Mouse (Mus musculus) liver, embryonic 16.5 days (tissue): ENCODE data around the gene Ephb6. TPM values are rescaled to one million over a fixed set of nuclear protein-coding genes. Genes with fewer than 3 reads are reported as not detected.

ENCODE experiments used
- ATAC-seq: fragments of 200-750 bp; cut with Nextera tagmentation; 2 replicates; pipeline ENCODE4 v1.8.0; 2017; ENCODE audit warnings: low read depth, mild to moderate bottlenecking, moderate number of reproducible peaks, moderate library complexity
- H3K27ac ChIP-seq: fragments of 300-500 bp; sonication (generic); 2 replicates; pipeline ENCODE4 v1.5.1; 2014; ENCODE audit warnings: mild to moderate bottlenecking, low read length
- H3K27me3 ChIP-seq: fragments of 300-500 bp; sonication (generic); 2 replicates; pipeline ENCODE4 v1.6.1; 2014; ENCODE audit warnings: low read depth, low read length, mixed read lengths; ENCODE audit not compliant: control insufficient read depth, insufficient read depth
- H3K36me3 ChIP-seq: fragments of 300-500 bp; sonication (generic); 2 replicates; pipeline ENCODE4 v1.6.1; 2014; ENCODE audit warnings: mild to moderate bottlenecking; ENCODE audit not compliant: control insufficient read depth, insufficient read depth
- H3K4me1 ChIP-seq: fragments of 300-500 bp; sonication (generic); 2 replicates; pipeline ENCODE4 v1.6.1; 2014; ENCODE audit warnings: low read depth, low read length, mixed read lengths; ENCODE audit not compliant: control insufficient read depth
- H3K4me2 ChIP-seq: fragments of 300-500 bp; sonication (generic); 2 replicates; pipeline ENCODE4 v1.6.1; 2014; ENCODE audit warnings: low read depth, low read length, mixed read lengths
- H3K4me3 ChIP-seq: fragments of 300-500 bp; sonication (generic); 2 replicates; pipeline ENCODE4 v1.5.1; 2014; ENCODE audit warnings: low read depth, mild to moderate bottlenecking, low read length
- H3K9ac ChIP-seq: fragments of 300-500 bp; sonication (generic); 2 replicates; pipeline ENCODE4 v1.6.1; 2014; ENCODE audit warnings: low read depth, low read length
- H3K9me3 ChIP-seq: fragments of 300-500 bp; sonication (generic); replicated peaks from 2 replicates; pipeline ENCODE4 v1.6.1; 2016; ENCODE audit warnings: low read length; ENCODE audit not compliant: control insufficient read depth
- WGBS: fragments of 180-500 bp; shearing (Covaris S2); extraction: QIAGEN DNeasy Blood & Tissue Kit; methylation state at CpG from one replicate; pipeline ENCODE4 v1.1.7; 2014; ENCODE audit not compliant: insufficient replicate concordance; 5-methylcytosine and 5-hydroxymethylcytosine counted together
- polyA plus RNA-seq: library from polyadenylated mRNA; unstranded; fragments of >200 nt; fragmentation: Nextera tagmentation; extraction: Ambion mirVana; gene quantifications from 2 replicates; pipeline ENCODE4 v1.2.1, GENCODE M21; 2015

The Ephb6 gene
- polyA plus RNA-seq, 1 experiment from 2014 or later: 0.92 TPM

GRCm38 (mm10) chr6:41606214-41606613 lies 932 bp downstream of the Ephb6 start:
- peaks cover 10% of the 10 kb centered on the region for H3K27me3 ChIP-seq
- H3K4me2 ChIP-seq: no peak overlapping the region
- H3K9me3 ChIP-seq: no peaks in the 10 kb centered on the region
- no peak overlapping the region for H3K4me3 ChIP-seq
- WGBS: 15% methylated on average over 4 of the region's 4 CpGs
- H3K4me1 ChIP-seq: peaks cover 4% of the 10 kb centered on the region; the same call in 1 of the 2 replicates
- no peaks in the 10 kb centered on the region for H3K36me3 ChIP-seq
- no peak overlapping the region for H3K27ac ChIP-seq
- H3K9ac ChIP-seq: no peak overlapping the region
- ATAC-seq: no peak

- H3K4me2 ChIP-seq: no peak overlapping the region
- WGBS: 62% methylated on average over 5 of the region's 5 CpGs
- H3K27me3 ChIP-seq: peaks cover 10% of the 10 kb centered on the region
- peaks cover 4% of the 10 kb centered on the region; the same call in 1 of the 2 replicates for H3K4me1 ChIP-seq
- H3K4me3 ChIP-seq: no peak overlapping the region
- no peak overlapping the region for H3K9ac ChIP-seq
- no peaks in the 10 kb centered on the region for H3K36me3 ChIP-seq
- H3K27ac ChIP-seq: no peak overlapping the region
- no peak for ATAC-seq
- H3K9me3 ChIP-seq: no peaks in the 10 kb centered on the region
Measured at GRCm38 (mm10) chr6:41607637-41608036, 2.4 kb downstream of the Ephb6 start.

- 76% methylated on average over 9 of the region's 9 CpGs for WGBS
Measured at GRCm38 (mm10) chr6:41620173-41620798, 15.0 kb downstream of the Ephb6 start.

DNA sequence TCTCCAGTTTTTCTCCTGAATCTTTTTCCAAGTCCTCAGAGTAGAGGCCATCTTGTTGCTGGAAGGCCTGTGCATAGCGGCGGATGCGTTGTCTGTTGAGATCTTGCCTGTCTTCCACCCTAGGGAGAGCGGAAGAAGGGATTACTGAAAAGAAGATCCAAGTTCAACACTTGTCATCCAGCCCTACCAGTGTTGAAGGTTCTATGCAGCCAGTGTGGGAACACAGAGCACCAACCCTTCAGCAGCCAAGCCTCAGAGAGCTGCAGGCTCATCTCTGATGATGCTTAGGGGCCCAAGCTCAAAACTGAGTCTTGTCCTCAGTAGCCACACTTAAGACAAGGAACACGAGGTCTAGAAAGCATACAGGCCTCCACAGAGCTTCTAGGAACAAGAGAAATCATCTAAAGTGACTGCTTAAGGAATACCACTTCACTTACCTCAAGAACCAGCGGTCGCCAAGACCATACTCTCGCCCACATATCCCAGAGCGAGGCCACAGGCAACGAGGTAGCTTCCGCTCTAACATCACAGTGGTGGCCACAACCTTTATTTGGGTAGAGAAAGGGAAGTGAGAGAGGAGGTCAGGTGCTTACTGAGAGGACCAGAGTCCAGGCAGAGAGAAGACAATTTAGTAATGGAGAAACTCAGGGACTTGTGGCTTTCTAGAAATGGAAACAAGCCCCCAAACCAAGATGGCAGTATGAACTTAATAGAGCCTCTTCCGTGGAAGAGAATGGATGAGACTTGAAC lies 16.1 kb downstream of the Ephb6 start:
- Histone ChIP-seq H3K27me3 (no peaks in the 10 kb centered on the region), H3K27ac (no peak overlapping the region), H3K9ac (no peak overlapping the region), H3K4me3 (no peak overlapping the region), H3K9me3 (no peaks in the 10 kb centered on the region), H3K36me3 (no peaks in the 10 kb centered on the region), H3K4me1 (no peaks in the 10 kb centered on the region), H3K4me2 (no peak overlapping the region)
- ATAC-seq: no peak
- WGBS: 74% methylated on average over 12 of the region's 12 CpGs

More at GRCm38 (mm10) chr6:41620173-41620798, 15.0 kb downstream of the Ephb6 start:
- no peak overlapping the region for H3K9ac ChIP-seq
- ATAC-seq: no peak
- H3K9me3 ChIP-seq: no peaks in the 10 kb centered on the region
- no peak overlapping the region for H3K4me3 ChIP-seq
- H3K4me2 ChIP-seq: no peak overlapping the region
- H3K27ac ChIP-seq: no peak overlapping the region
- no peaks in the 10 kb centered on the region for H3K27me3 ChIP-seq
- no peaks in the 10 kb centered on the region for H3K36me3 ChIP-seq
- no peaks in the 10 kb centered on the region for H3K4me1 ChIP-seq

DNA sequence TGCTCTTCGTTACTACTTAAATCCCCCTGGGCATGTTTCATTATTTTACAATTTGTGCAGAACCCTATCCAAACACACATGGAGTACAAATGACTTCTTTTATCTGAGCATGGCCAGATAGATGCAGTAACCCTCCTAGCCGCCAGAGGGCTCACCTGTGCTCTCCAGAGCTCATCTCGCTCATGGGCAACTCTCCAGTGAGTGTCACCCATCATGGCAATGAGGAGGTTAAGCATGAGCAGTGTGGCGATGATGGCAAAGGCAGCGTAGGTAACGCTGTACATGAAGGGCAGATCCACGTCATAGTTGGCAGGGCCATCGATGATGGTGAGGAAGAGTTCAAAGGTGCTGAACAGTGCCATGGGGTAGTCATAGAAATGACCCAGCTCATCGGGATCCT lies 17.4 kb downstream of the Ephb6 start:
- 57% methylated on average over 9 of the region's 9 CpGs for WGBS
- H3K27me3 ChIP-seq: no peaks in the 10 kb centered on the region
- no peaks in the 10 kb centered on the region for H3K36me3 ChIP-seq
- H3K9ac ChIP-seq: no peak overlapping the region
- H3K4me3 ChIP-seq: no peak overlapping the region
- no peaks in the 10 kb centered on the region for H3K4me1 ChIP-seq
- no peaks in the 10 kb centered on the region for H3K9me3 ChIP-seq
- H3K27ac ChIP-seq: no peak overlapping the region
- no peak for ATAC-seq
- H3K4me2 ChIP-seq: no peak overlapping the region

GRCm38 (mm10) chr6:41628180-41628579 lies 22.9 kb downstream of the Ephb6 start:
- no peak for ATAC-seq
- H3K27me3 ChIP-seq: no peaks in the 10 kb centered on the region
- WGBS: 32% methylated on average over 1 of the region's 1 CpGs
- H3K4me1 ChIP-seq: no peaks in the 10 kb centered on the region
- H3K9ac ChIP-seq: no peak overlapping the region
- H3K27ac ChIP-seq: no peak overlapping the region
- H3K4me2 ChIP-seq: no peak overlapping the region
- H3K36me3 ChIP-seq: no peaks in the 10 kb centered on the region
- H3K9me3 ChIP-seq: no peaks in the 10 kb centered on the region
- no peak overlapping the region for H3K4me3 ChIP-seq

DNA sequence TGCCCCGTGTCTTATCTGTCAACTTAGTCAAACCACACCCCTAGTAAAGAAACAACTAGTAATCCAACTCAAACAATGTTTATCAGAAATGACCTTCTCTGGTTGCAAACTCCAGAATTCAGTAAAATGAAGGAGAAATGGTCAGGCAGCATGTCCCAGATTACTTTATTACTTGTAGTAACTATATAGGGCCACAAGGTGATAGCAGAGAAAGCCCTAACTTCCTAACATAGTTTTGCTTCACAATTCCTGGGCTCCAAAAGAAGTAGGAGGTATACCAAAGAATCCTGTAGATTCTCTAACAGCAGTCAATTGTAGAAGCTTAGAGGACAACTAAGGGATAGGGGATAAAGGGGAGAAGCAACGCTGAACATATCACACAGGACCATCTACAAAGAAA lies 25.5 kb downstream of the Ephb6 start:
- Histone ChIP-seq H3K27me3 (no peaks in the 10 kb centered on the region), H3K4me2 (no peak overlapping the region), H3K9ac (no peak overlapping the region), H3K36me3 (no peaks in the 10 kb centered on the region), H3K4me3 (no peak overlapping the region), H3K9me3 (no peaks in the 10 kb centered on the region), H3K27ac (no peak overlapping the region), H3K4me1 (no peaks in the 10 kb centered on the region)
- 39% methylated on average over 2 of the region's 2 CpGs for WGBS
- ATAC-seq: no peak

GRCm38 (mm10) chr6:41631549-41631948 lies 26.3 kb downstream of the Ephb6 start:
- Histone ChIP-seq H3K36me3 (no peaks in the 10 kb centered on the region), H3K4me2 (no peak overlapping the region), H3K9me3 (no peaks in the 10 kb centered on the region), H3K27ac (no peak overlapping the region), H3K4me1 (no peaks in the 10 kb centered on the region), H3K4me3 (no peak overlapping the region), H3K9ac (no peak overlapping the region), H3K27me3 (no peaks in the 10 kb centered on the region)
- 63% methylated on average over 4 of the region's 4 CpGs for WGBS
- ATAC-seq: no peak

GRCm38 (mm10) chr6:41635211-41635610 lies 29.9 kb downstream of the Ephb6 start:
- H3K4me1 ChIP-seq: no peaks in the 10 kb centered on the region
- H3K9ac ChIP-seq: no peak overlapping the region
- H3K4me3 ChIP-seq: no peak overlapping the region
- ATAC-seq: no peak
- H3K27ac ChIP-seq: no peak overlapping the region
- no peak overlapping the region for H3K4me2 ChIP-seq
- no peaks in the 10 kb centered on the region for H3K9me3 ChIP-seq
- H3K36me3 ChIP-seq: no peaks in the 10 kb centered on the region
- WGBS: 33% methylated on average over 1 of the region's 1 CpGs
- no peaks in the 10 kb centered on the region for H3K27me3 ChIP-seq
